Mouse (Mus musculus) megakaryocyte, embryonic 14.5 days (primary cell): Measurements from ENCODE around the gene Rere.

Experiments
- FLI1 ChIP-seq: IDR thresholded peaks from 2 replicates; pipeline ENCODE4 v1.6.1; 2012; ENCODE audit warnings: low read length, inconsistent platforms, mixed read lengths
- GATA1 ChIP-seq: IDR thresholded peaks from 3 replicates; pipeline ENCODE4 v1.6.1; 2012; ENCODE audit warnings: mixed read lengths, low read length, inconsistent platforms, borderline replicate concordance

GRCm38 (mm10) chr4:150518826-150519225 is 237.4 kb downstream of the Rere start:
- TF ChIP-seq GATA1, result no peak
- TF ChIP-seq FLI1, result no peak
